Mouse (Mus musculus) embryonic facial prominence, embryonic 12.5 days (tissue): ENCODE measurements at regions not wholly inside any gene's neighbourhood (a gene's known extent, or its start where the extent isn't known, plus 50 kb on each side); places are given as distances from the start of the nearest gene placed in this dataset.

ENCODE experiments used
- ATAC-seq: fragments of 200-750 bp; cut with Nextera tagmentation; 2 replicates; pipeline ENCODE4 v1.8.0; 2017; ENCODE audit not compliant: insufficient number of reproducible peaks, insufficient read depth, low FRiP score, low TSS enrichment
- H3K27ac ChIP-seq: fragments of 300-500 bp; sonication (generic); 2 replicates; pipeline ENCODE4 v1.5.1; 2016; ENCODE audit warnings: mild to moderate bottlenecking
- H3K27me3 ChIP-seq: fragments of 300-500 bp; sonication (generic); 2 replicates; pipeline ENCODE4 v1.6.1; 2016; ENCODE audit warnings: mild to moderate bottlenecking, moderate library complexity
- H3K36me3 ChIP-seq: fragments of 300-500 bp; sonication (generic); 2 replicates; pipeline ENCODE4 v1.6.1; 2016; ENCODE audit warnings: mild to moderate bottlenecking
- H3K4me1 ChIP-seq: fragments of 300-500 bp; sonication (generic); 2 replicates; pipeline ENCODE4 v1.6.1; 2016
- H3K4me2 ChIP-seq: fragments of 300-500 bp; sonication (generic); replicated peaks from 2 replicates; pipeline ENCODE4 v1.6.1; 2016; ENCODE audit warnings: mild to moderate bottlenecking, moderate library complexity
- H3K4me3 ChIP-seq: fragments of 300-500 bp; sonication (generic); 2 replicates; pipeline ENCODE4 v1.5.1; 2016; ENCODE audit warnings: mild to moderate bottlenecking
- H3K9ac ChIP-seq: fragments of 300-500 bp; sonication (generic); 2 replicates; pipeline ENCODE4 v1.6.1; 2016; ENCODE audit warnings: mild to moderate bottlenecking, moderate library complexity
- H3K9me3 ChIP-seq: fragments of 300-500 bp; sonication (generic); 2 replicates; pipeline ENCODE4 v1.6.1; 2016; ENCODE audit warnings: mild to moderate bottlenecking, moderate library complexity
- WGBS: fragments of 180-500 bp; shearing (Covaris S2); methylation state at CpG from one replicate; pipeline ENCODE4 v1.1.7; 2016; 5-methylcytosine and 5-hydroxymethylcytosine counted together

- no peak overlapping the region for H3K4me2 ChIP-seq
- H3K9me3 ChIP-seq = no peaks in the 10 kb centered on the region
- H3K4me1 ChIP-seq = peaks cover 10% of the 10 kb centered on the region; the same call in 1 of the 2 replicates
- H3K4me3 ChIP-seq = no peak overlapping the region
- no peak for ATAC-seq
- no peak overlapping the region for H3K9ac ChIP-seq
- no peaks in the 10 kb centered on the region for H3K27me3 ChIP-seq
- WGBS = 38% methylated on average over 3 of the region's 3 CpGs
- peak overlapping the region; percentile 57 for H3K27ac ChIP-seq
- H3K36me3 ChIP-seq = no peaks in the 10 kb centered on the region
These were observed 381.0 kb upstream of the Mpdz start for GRCm38 (mm10) chr4:81823566-81823965.

GRCm38 (mm10) chr4:81789274-81789673 lies 346.7 kb upstream of the Mpdz start:
- H3K9ac ChIP-seq = no peak overlapping the region
- no peaks in the 10 kb centered on the region for H3K36me3 ChIP-seq
- no peak for ATAC-seq
- H3K27ac ChIP-seq = no peak overlapping the region
- H3K4me2 ChIP-seq = no peak overlapping the region
- H3K4me3 ChIP-seq = no peak overlapping the region
- WGBS = 88% methylated on average over 2 of the region's 2 CpGs
- H3K4me1 ChIP-seq = no peaks in the 10 kb centered on the region
- no peaks in the 10 kb centered on the region for H3K9me3 ChIP-seq
- no peaks in the 10 kb centered on the region for H3K27me3 ChIP-seq

- Histone ChIP-seq H3K27me3 (no peaks in the 10 kb centered on the region), H3K4me2 (no peak overlapping the region), H3K36me3 (no peaks in the 10 kb centered on the region), H3K4me1 (no peaks in the 10 kb centered on the region), H3K9me3 (no peaks in the 10 kb centered on the region), H3K4me3 (no peak overlapping the region), H3K27ac (no peak overlapping the region), H3K9ac (no peak overlapping the region)
- 80% methylated on average over 8 of the region's 8 CpGs for WGBS
- no peak for ATAC-seq
These were observed 346.0 kb upstream of the Mpdz start for GRCm38 (mm10) chr4:81788636-81789035.

- Histone ChIP-seq H3K4me1 (no peaks in the 10 kb centered on the region), H3K9ac (no peak overlapping the region), H3K9me3 (no peaks in the 10 kb centered on the region), H3K27me3 (no peaks in the 10 kb centered on the region), H3K4me2 (no peak overlapping the region), H3K36me3 (no peaks in the 10 kb centered on the region), H3K4me3 (no peak overlapping the region), H3K27ac (no peak overlapping the region)
- 85% methylated on average over 1 of the region's 1 CpGs for WGBS
- no peak for ATAC-seq
These were observed 339.4 kb upstream of the Mpdz start for GRCm38 (mm10) chr4:81781971-81782370.

- no peaks in the 10 kb centered on the region for H3K27me3 ChIP-seq
- 90% methylated on average over 5 of the region's 5 CpGs for WGBS
- H3K4me2 ChIP-seq = no peak overlapping the region
- no peak overlapping the region for H3K4me3 ChIP-seq
- H3K9ac ChIP-seq = no peak overlapping the region
- H3K36me3 ChIP-seq = no peaks in the 10 kb centered on the region
- H3K4me1 ChIP-seq = peaks cover 23% of the 10 kb centered on the region
- ATAC-seq = no peak
- H3K27ac ChIP-seq = no peak overlapping the region
- no peaks in the 10 kb centered on the region for H3K9me3 ChIP-seq
These were observed 324.1 kb upstream of the Mpdz start for GRCm38 (mm10) chr4:81766705-81767104.

- no peaks in the 10 kb centered on the region for H3K9me3 ChIP-seq
- H3K9ac ChIP-seq = no peak overlapping the region
- peaks cover 23% of the 10 kb centered on the region for H3K4me1 ChIP-seq
- H3K27ac ChIP-seq = peak overlapping the region; percentile 78
- H3K36me3 ChIP-seq = no peaks in the 10 kb centered on the region
- no peak overlapping the region for H3K4me3 ChIP-seq
- WGBS = 15% methylated on average over 11 of the region's 11 CpGs
- peak overlapping the region; percentile 12 for H3K4me2 ChIP-seq
- no peaks in the 10 kb centered on the region for H3K27me3 ChIP-seq
- no peak for ATAC-seq
These were observed 321.6 kb upstream of the Mpdz start for GRCm38 (mm10) chr4:81764026-81764867.

- WGBS = 27% methylated on average over 10 of the region's 10 CpGs
These were observed 320.9 kb upstream of the Mpdz start for GRCm38 (mm10) chr4:81763311-81764025.

GRCm38 (mm10) chr4:81762592-81763229 lies 320.1 kb upstream of the Mpdz start:
- Histone ChIP-seq H3K4me1 (peaks cover 23% of the 10 kb centered on the region), H3K27ac (peak overlapping the region; percentile 78; the same call in 1 of the 2 replicates), H3K36me3 (no peaks in the 10 kb centered on the region), H3K9ac (no peak overlapping the region), H3K4me2 (no peak overlapping the region), H3K27me3 (no peaks in the 10 kb centered on the region), H3K9me3 (no peaks in the 10 kb centered on the region), H3K4me3 (no peak overlapping the region)
- ATAC-seq = no peak
- WGBS = 27% methylated on average over 11 of the region's 11 CpGs

More at GRCm38 (mm10) chr4:81763311-81764025, 320.9 kb upstream of the Mpdz start:
- Histone ChIP-seq H3K4me2 (peak overlapping the region; percentile 12; the same call in 1 of the 2 replicates), H3K4me3 (no peak overlapping the region), H3K9me3 (no peaks in the 10 kb centered on the region), H3K27ac (peak overlapping the region; percentile 78), H3K36me3 (no peaks in the 10 kb centered on the region), H3K4me1 (peaks cover 23% of the 10 kb centered on the region), H3K9ac (no peak overlapping the region), H3K27me3 (no peaks in the 10 kb centered on the region)
- no peak for ATAC-seq

- no peaks in the 10 kb centered on the region for H3K36me3 ChIP-seq
- H3K27me3 ChIP-seq = no peaks in the 10 kb centered on the region
- H3K4me2 ChIP-seq = no peak overlapping the region
- no peak overlapping the region for H3K27ac ChIP-seq
- no peak overlapping the region for H3K9ac ChIP-seq
- peaks cover 5% of the 10 kb centered on the region for H3K4me1 ChIP-seq
- ATAC-seq = no peak
- whole genome bisulfite sequencing = 18% methylated on average over 1 of the region's 1 CpGs
- no peak overlapping the region for H3K4me3 ChIP-seq
- no peaks in the 10 kb centered on the region for H3K9me3 ChIP-seq
These were observed 315.3 kb upstream of the Mpdz start for GRCm38 (mm10) chr4:81757905-81758304.

- Histone ChIP-seq H3K4me3 (no peak overlapping the region), H3K27ac (peak overlapping the region; percentile 81), H3K36me3 (no peaks in the 10 kb centered on the region), H3K4me2 (no peak overlapping the region), H3K9ac (no peak overlapping the region), H3K27me3 (no peaks in the 10 kb centered on the region), H3K4me1 (peaks cover 18% of the 10 kb centered on the region), H3K9me3 (no peaks in the 10 kb centered on the region)
- WGBS = 30% methylated on average over 18 of the region's 18 CpGs
- peak; percentile 69; the same call in 1 of the 2 replicates for ATAC-seq
These were observed 302.3 kb upstream of the Mpdz start for GRCm38 (mm10) chr4:81744629-81745509.
